Mouse (Mus musculus) intestine, embryonic 14.5 days (tissue): Measurements from ENCODE around the gene Minpp1. TPM values are rescaled to one million over a fixed set of nuclear protein-coding genes. Genes with fewer than 3 reads are reported as not detected.

Experiments
- ATAC-seq: fragments of 200-750 bp; cut with Nextera tagmentation; replicated peaks from 2 replicates; pipeline ENCODE4 v1.8.0; 2017; ENCODE audit warnings: low read depth, moderate number of reproducible peaks, moderate TSS enrichment, moderate library complexity; ENCODE audit not compliant: low FRiP score, low TSS enrichment
- DNase-seq: peaks from one replicate; pipeline ENCODE4 v3.0.0-alpha.2; 2018; ENCODE audit warnings: low spot score
- H3K27ac ChIP-seq: fragments of 300-500 bp; sonication (generic); 2 replicates; pipeline ENCODE4 v1.5.1; 2014; ENCODE audit warnings: low read depth, mild to moderate bottlenecking, control low read depth
- H3K27me3 ChIP-seq: fragments of 300-500 bp; sonication (generic); replicated peaks from 2 replicates; pipeline ENCODE4 v1.6.1; 2014; ENCODE audit warnings: low read length, control low read depth; ENCODE audit not compliant: control insufficient read depth, insufficient read depth
- H3K36me3 ChIP-seq: fragments of 300-500 bp; sonication (generic); 2 replicates; pipeline ENCODE4 v1.6.1; 2014; ENCODE audit warnings: low read length, control low read depth; ENCODE audit not compliant: control insufficient read depth, insufficient read depth
- H3K4me1 ChIP-seq: fragments of 300-500 bp; sonication (generic); replicated peaks from 2 replicates; pipeline ENCODE4 v1.6.1; 2014; ENCODE audit warnings: low read length, control low read depth, mixed read lengths; ENCODE audit not compliant: control insufficient read depth, insufficient read depth
- H3K4me2 ChIP-seq: fragments of 300-500 bp; sonication (generic); 2 replicates; pipeline ENCODE4 v1.6.1; 2014; ENCODE audit warnings: low read length
- H3K4me3 ChIP-seq: fragments of 300-500 bp; sonication (generic); 2 replicates; pipeline ENCODE4 v1.5.1; 2014; ENCODE audit warnings: low read depth, low read length, control low read depth, mixed read lengths
- H3K9ac ChIP-seq: fragments of 300-500 bp; sonication (generic); 2 replicates; pipeline ENCODE4 v1.6.1; 2014; ENCODE audit warnings: mild to moderate bottlenecking, low read length
- H3K9me3 ChIP-seq: fragments of 300-500 bp; sonication (generic); 2 replicates; pipeline ENCODE4 v1.6.1; 2016; ENCODE audit warnings: low read length, control low read depth; ENCODE audit not compliant: control insufficient read depth
- WGBS: fragments of 180-500 bp; shearing (Covaris S2); extraction: QIAGEN DNeasy Blood & Tissue Kit; methylation state at CpG from one replicate; pipeline ENCODE4 v1.1.7; 2014; 5-methylcytosine and 5-hydroxymethylcytosine counted together
- polyA plus RNA-seq: library from polyadenylated mRNA; unstranded; fragments of >200 nt; fragmentation: Nextera tagmentation; extraction: Ambion mirVana; gene quantifications from 2 replicates; pipeline ENCODE4 v1.2.1, GENCODE M21; 2014

Gene Minpp1
- polyA plus RNA-seq, 1 experiment from 2014 or later: 63.1 TPM

DNA sequence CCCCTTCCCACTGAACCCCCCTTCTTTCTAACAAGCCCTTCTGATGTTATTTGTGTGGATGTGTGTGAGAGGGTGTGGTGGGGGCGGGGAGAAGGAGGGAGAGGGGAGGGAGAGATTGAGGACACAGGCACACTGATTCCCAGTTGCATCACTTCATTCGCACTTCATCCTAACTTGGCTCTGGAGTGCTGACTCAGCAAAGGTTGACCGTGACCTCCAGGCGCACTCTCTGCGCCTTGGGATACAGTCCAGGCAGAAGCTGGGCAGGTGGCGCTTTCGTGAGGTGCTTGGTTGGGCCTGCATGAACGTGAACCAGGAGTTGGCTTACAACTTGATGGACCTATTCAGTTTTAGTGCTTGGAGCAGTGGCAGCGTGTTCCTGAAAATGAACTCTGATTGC is 22.0 kb downstream of the Minpp1 start:
- Histone ChIP-seq H3K4me1 (no peaks in the 10 kb centered on the region), H3K9me3 (no peaks in the 10 kb centered on the region), H3K4me3 (no peak overlapping the region), H3K36me3 (peaks cover 37% of the 10 kb centered on the region), H3K9ac (no peak overlapping the region), H3K4me2 (no peak overlapping the region), H3K27me3 (no peaks in the 10 kb centered on the region), H3K27ac (no peak overlapping the region)
- DNase-seq: no peak
- ATAC-seq: no peak
- WGBS: 87% methylated on average over 9 of the region's 9 CpGs

DNA sequence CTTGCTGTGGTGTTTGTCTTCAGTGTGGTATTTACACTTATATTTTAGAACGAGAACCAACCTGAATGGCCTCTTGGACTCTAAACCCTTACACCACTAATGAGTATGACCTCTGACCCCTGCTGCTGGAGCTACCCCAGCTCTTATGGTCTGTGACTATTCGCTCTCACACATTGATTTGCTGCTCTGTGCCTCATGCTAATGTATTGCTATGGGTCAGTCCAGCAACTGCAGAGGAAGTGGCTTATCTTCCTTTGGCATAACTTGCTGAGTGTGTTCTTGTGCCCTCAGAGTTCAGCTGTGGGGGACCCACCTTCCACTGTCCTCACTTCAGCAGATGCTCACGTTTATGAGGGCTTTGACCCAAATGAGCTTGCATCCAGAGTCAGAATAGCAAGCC is 24.7 kb downstream of the Minpp1 start:
- Histone ChIP-seq H3K4me1 (no peaks in the 10 kb centered on the region), H3K4me2 (no peak overlapping the region), H3K4me3 (no peak overlapping the region), H3K27ac (no peak overlapping the region), H3K36me3 (peaks cover 50% of the 10 kb centered on the region), H3K9me3 (no peaks in the 10 kb centered on the region), H3K9ac (no peak overlapping the region), H3K27me3 (no peaks in the 10 kb centered on the region)
- 59% methylated on average over 3 of the region's 3 CpGs for WGBS
- DNase-seq: no peak
- no peak; the same call in 1 of the 2 replicates for ATAC-seq

DNA sequence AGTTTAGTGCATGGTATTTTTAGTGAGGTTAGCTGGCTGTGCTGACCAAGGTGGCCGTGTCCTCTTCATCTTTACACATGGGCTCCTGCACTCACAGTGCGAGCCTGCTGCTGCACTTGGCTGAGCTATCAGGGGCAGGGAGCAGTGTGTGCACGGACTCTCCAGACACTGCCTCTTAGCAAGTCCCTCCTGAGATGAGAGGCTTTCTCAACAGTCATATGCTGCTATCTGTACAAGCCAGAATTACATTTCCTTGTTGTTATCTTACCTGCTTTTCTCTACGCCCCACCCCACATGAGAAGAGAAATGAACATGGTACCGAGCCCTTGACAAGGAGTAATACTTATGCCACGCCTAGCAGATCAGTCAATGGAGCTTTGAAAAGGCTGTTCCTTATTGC is 25.4 kb downstream of the Minpp1 start:
- H3K36me3 ChIP-seq: peaks cover 55% of the 10 kb centered on the region
- DNase-seq: no peak
- H3K9me3 ChIP-seq: no peaks in the 10 kb centered on the region
- whole genome bisulfite sequencing: 85% methylated on average over 6 of the region's 6 CpGs
- H3K4me1 ChIP-seq: no peaks in the 10 kb centered on the region
- H3K4me2 ChIP-seq: no peak overlapping the region
- H3K9ac ChIP-seq: no peak overlapping the region
- ATAC-seq: no peak; the same call in 1 of the 2 replicates
- no peaks in the 10 kb centered on the region for H3K27me3 ChIP-seq
- H3K27ac ChIP-seq: 0 out of 2 replicates have a peak overlapping the region, but pooled peaks have one; percentile 23
- no peak overlapping the region for H3K4me3 ChIP-seq

DNA sequence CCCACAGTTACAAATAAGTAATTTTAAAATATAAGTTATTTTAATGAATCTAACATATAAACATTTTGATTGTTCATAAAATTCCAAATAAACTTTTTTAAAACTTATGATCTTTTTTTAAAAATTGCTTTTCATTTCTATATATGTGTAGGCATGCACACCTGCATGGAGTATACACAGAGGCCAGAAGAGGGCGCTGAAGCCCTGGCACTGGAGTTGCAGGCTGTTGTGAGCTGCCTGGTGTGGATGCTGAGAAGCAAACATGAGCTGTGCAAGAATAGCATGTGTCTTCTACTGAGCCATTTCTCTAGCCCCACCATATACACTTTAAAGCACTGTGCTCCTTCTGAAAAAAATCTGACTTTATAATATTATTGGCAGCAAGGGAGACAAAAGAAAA is 26.9 kb downstream of the Minpp1 start:
- DNase-seq: no peak
- Histone ChIP-seq H3K9ac (no peak overlapping the region), H3K36me3 (peaks cover 54% of the 10 kb centered on the region)

DNA sequence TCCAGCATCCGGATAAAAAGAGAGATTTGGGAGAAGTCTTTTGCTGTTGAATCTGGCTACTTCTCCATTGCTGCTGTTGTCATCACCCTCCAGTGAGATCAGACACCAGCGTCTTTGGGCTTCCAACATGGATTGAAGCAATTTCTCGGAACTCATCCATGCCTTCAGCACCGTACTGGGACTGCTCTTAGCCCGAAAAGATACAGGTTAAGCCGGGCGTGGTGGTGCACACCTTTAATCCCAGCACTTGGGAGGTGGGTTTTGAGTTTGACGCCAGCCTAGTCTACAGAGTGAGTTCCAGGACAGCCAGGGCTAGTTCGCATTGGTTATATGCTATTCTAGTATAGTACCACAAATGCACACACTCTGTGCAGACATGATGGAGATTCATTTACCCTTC is 31.0 kb downstream of the Minpp1 start:
- Histone ChIP-seq H3K9ac (no peak overlapping the region), H3K36me3 (peaks cover 39% of the 10 kb centered on the region), H3K27me3 (no peaks in the 10 kb centered on the region), H3K4me2 (no peak overlapping the region), H3K27ac (no peak overlapping the region), H3K4me1 (no peaks in the 10 kb centered on the region), H3K9me3 (0 out of 2 replicates have a peak, but pooled peaks cover 3% of the 10 kb centered on the region), H3K4me3 (no peak overlapping the region)
- ATAC-seq (no peak), DNase-seq (no peak)
- 97% methylated on average over 9 of the region's 9 CpGs for WGBS

More for the DNA sequence above, 26.9 kb downstream of the Minpp1 start:
- H3K4me1 ChIP-seq: no peaks in the 10 kb centered on the region
- no peaks in the 10 kb centered on the region for H3K9me3 ChIP-seq
- ATAC-seq: no peak
- 29% methylated on average over 1 of the region's 1 CpGs for WGBS
- no peak overlapping the region for H3K4me2 ChIP-seq
- H3K27me3 ChIP-seq: no peaks in the 10 kb centered on the region
- no peak overlapping the region for H3K27ac ChIP-seq
- H3K4me3 ChIP-seq: no peak overlapping the region

DNA sequence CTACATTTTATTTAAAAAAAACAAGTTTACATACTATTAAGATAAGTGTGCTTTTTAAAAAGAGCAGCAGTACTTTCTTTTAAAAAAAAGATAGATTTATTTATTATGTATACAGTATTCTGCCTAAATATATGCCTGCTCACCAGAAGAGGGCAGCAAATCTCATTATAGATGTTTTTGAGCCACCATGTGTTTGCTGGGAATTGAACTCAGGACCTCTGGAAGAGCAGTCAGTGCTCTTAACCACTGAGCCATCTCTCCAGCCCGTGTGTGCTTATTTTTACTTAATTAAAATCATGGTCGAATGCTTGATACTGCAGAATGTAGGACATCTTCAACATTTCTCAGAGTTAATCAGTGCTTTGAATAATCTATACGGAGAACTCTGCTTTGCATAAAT is 35.9 kb downstream of the Minpp1 start:
- no peak overlapping the region for H3K27ac ChIP-seq
- H3K9me3 ChIP-seq: 0 out of 2 replicates have a peak, but pooled peaks cover 3% of the 10 kb centered on the region
- H3K9ac ChIP-seq: no peak overlapping the region
- no peak overlapping the region for H3K4me2 ChIP-seq
- no peaks in the 10 kb centered on the region for H3K27me3 ChIP-seq
- no peaks in the 10 kb centered on the region for H3K4me1 ChIP-seq
- peaks cover 9% of the 10 kb centered on the region; the same call in 1 of the 2 replicates for H3K36me3 ChIP-seq
- no peak overlapping the region for H3K4me3 ChIP-seq
- no peak for ATAC-seq
- no peak for DNase-seq
- WGBS: 91% methylated on average over 3 of the region's 3 CpGs

DNA sequence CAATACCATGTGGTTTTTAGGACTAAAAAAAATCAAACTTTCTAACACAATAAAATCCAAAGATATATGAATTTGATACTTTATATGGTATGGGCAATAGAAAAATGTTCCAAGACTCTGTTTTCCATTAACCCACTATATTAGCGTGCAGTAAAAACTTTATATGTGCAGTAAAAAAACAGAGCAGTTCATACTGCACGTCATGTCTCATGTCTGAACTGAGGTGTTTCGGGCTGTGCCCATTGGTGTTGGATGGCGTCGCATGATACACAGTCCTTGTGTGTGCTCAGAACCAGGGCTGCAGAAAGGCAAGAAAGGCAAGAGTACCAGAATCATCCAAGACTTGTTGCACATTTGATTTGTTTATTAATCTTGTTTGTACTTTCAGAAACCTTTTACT is 36.7 kb downstream of the Minpp1 start:
- 0 out of 2 replicates have a peak, but pooled peaks cover 3% of the 10 kb centered on the region for H3K9me3 ChIP-seq
- no peak overlapping the region for H3K4me2 ChIP-seq
- peaks cover 1% of the 10 kb centered on the region; the same call in 1 of the 2 replicates for H3K36me3 ChIP-seq
- DNase-seq (no peak), ATAC-seq (no peak)
- H3K4me3 ChIP-seq: no peak overlapping the region
- H3K9ac ChIP-seq: no peak overlapping the region
- H3K27ac ChIP-seq: no peak overlapping the region
- no peaks in the 10 kb centered on the region for H3K4me1 ChIP-seq
- WGBS: 94% methylated on average over 5 of the region's 5 CpGs
- no peaks in the 10 kb centered on the region for H3K27me3 ChIP-seq

DNA sequence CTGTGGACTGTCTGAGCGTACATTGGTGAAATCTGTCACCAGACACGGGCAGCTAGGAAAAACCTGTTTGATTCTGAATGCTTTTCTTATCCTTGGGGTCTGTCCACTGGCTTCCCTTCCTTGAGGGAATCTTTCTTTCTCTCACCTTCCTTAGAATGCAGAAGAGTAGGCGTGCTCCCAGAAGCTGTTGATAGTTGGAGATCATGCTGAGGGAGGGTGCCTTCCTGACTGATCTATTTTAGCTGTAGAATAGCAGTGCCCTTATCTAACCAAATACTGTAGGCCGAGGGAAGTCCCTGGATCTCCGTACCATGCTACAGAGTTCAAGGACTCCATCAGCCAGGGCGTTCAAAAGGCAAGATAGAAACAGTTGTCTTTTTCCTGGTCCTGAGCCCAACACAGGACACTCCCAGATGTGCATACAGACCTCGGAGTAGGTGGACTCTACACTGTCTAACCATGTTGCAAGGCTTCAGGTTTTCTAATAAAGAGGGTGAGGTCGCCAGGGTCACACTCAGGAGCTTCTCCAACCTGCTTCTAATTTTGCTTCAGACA is 37.3 kb downstream of the Minpp1 start:
- Histone ChIP-seq H3K27ac (no peak overlapping the region), H3K27me3 (no peaks in the 10 kb centered on the region), H3K36me3 (no peaks in the 10 kb centered on the region), H3K4me1 (no peaks in the 10 kb centered on the region), H3K9me3 (0 out of 2 replicates have a peak, but pooled peaks cover 3% of the 10 kb centered on the region), H3K4me2 (no peak overlapping the region), H3K9ac (no peak overlapping the region), H3K4me3 (no peak overlapping the region)
- DNase-seq (no peak), ATAC-seq (no peak)
- 77% methylated on average over 8 of the region's 8 CpGs for WGBS
